Comparison of ENCODE assay signal across 8 mouse cellular contexts in the genomic region with DNA sequence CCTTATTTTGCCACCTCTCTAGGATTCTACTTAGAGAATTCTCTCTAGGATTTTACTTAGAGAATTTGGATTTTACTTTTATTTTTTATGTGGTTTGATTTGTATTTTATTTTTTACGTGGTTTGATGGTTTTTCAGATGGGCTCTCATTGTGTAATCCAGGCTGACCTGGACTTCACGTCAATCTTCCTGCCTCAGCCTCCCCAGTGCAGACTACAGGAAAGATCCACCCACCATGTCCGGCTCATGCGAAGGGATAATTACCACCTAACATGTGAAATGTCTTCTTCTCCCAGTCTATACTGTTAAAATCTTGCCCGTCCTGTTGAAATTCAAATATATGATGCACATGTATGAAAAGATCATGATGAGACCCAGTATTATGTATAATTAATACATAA. TPM values are rescaled to one million over a fixed set of nuclear protein-coding genes. Genes with fewer than 3 reads are reported as not detected.
DNase-seq lines count a peak whose midpoint lies in the region; ATAC-seq and TF ChIP-seq lines count a peak whose summit lies in the region.

No protein-coding gene starts in this region.

- 78% methylated on average over 5 of the region's 5 CpGs for WGBS in lung, embryonic 14.5 days
- WGBS in forebrain, embryonic 12.5 days, result 83% methylated on average over 5 of the region's 5 CpGs
- 88% methylated on average over 5 of the region's 5 CpGs for WGBS in limb, embryonic 14.5 days
- 81% methylated on average over 5 of the region's 5 CpGs for WGBS in stomach, embryonic 14.5 days

- H3K36me3 ChIP-seq in lung, embryonic 14.5 days (ENCODE audit: insufficient read depth), result peaks cover 3% of the 10 kb centered on the region; the same call in 1 of the 2 replicates
- 0 out of 2 replicates have a peak, but pooled peaks cover 10% of the 10 kb centered on the region for H3K36me3 ChIP-seq in forebrain, embryonic 12.5 days (replicated peaks)
- no peaks in the 10 kb centered on the region for H3K36me3 ChIP-seq in limb, embryonic 14.5 days (ENCODE audit: control insufficient read depth, insufficient read depth, low read length)
- no peaks in the 10 kb centered on the region for H3K36me3 ChIP-seq in stomach, embryonic 14.5 days (ENCODE audit: control insufficient read depth, insufficient read depth, low read length)

- no peak for DNase-seq in lung, embryonic 14.5 days
- no peak for DNase-seq in lung, postnatal 10 days
- no peak for DNase-seq in limb, embryonic 14.5 days (ENCODE audit: low spot score)
- no peak for DNase-seq in layer of hippocampus, postnatal 36 days
- DNase-seq in adrenal gland, postnatal 14 days, result no peak
- no peak for DNase-seq in frontal cortex, postnatal 25 days (ENCODE audit: low spot score in 2 of 2)

- H3K27me3 ChIP-seq in lung, embryonic 14.5 days (ENCODE audit: insufficient read depth, low read length), result no peaks in the 10 kb centered on the region
- 0 out of 2 replicates have a peak, but pooled peaks cover 3% of the 10 kb centered on the region for H3K27me3 ChIP-seq in forebrain, embryonic 12.5 days
- H3K27me3 ChIP-seq in limb, embryonic 14.5 days (ENCODE audit: control insufficient read depth, insufficient read depth, low read length), result no peaks in the 10 kb centered on the region
- no peaks in the 10 kb centered on the region for H3K27me3 ChIP-seq in stomach, embryonic 14.5 days (ENCODE audit: control insufficient read depth, insufficient read depth, low read length)

- H3K4me2 ChIP-seq in lung, embryonic 14.5 days, result peak overlapping the region; percentile 76
- peak overlapping the region; percentile 82 for H3K4me2 ChIP-seq in forebrain, embryonic 12.5 days
- H3K4me2 ChIP-seq in limb, embryonic 14.5 days (replicated peaks; ENCODE audit: low read depth, low read length, severe bottlenecking), result peak overlapping the region; percentile 85
- H3K4me2 ChIP-seq in stomach, embryonic 14.5 days (replicated peaks; ENCODE audit: low read depth, low read length), result peak overlapping the region; percentile 79

- no peak for ATAC-seq in lung, embryonic 14.5 days (ENCODE audit: insufficient read depth)
- ATAC-seq in forebrain, embryonic 12.5 days (ENCODE audit: low FRiP score), result no peak
- ATAC-seq in limb, embryonic 14.5 days (ENCODE audit: low FRiP score, low read depth), result no peak
- no peak for ATAC-seq in stomach, embryonic 14.5 days (ENCODE audit: insufficient number of reproducible peaks, insufficient read depth, low FRiP score, low read depth)

- H3K27ac ChIP-seq in lung, embryonic 14.5 days (ENCODE audit: low read depth), result no peak overlapping the region
- H3K27ac ChIP-seq in forebrain, embryonic 12.5 days, result no peak overlapping the region
- no peak overlapping the region for H3K27ac ChIP-seq in limb, embryonic 14.5 days (replicated peaks; ENCODE audit: low read depth, low read length)
- H3K27ac ChIP-seq in stomach, embryonic 14.5 days (ENCODE audit: low read length), result no peak overlapping the region

- no peaks in the 10 kb centered on the region for H3K9me3 ChIP-seq in lung, embryonic 14.5 days (ENCODE audit: low read depth, low read length)
- H3K9me3 ChIP-seq in forebrain, embryonic 12.5 days, result 0 out of 2 replicates have a peak, but pooled peaks cover 5% of the 10 kb centered on the region
- H3K9me3 ChIP-seq in limb, embryonic 14.5 days (ENCODE audit: control insufficient read depth, low read length), result peaks cover 4% of the 10 kb centered on the region; the same call in 1 of the 2 replicates
- H3K9me3 ChIP-seq in stomach, embryonic 14.5 days (ENCODE audit: control insufficient read depth, low read depth, low read length), result 0 out of 2 replicates have a peak, but pooled peaks cover 10% of the 10 kb centered on the region

- H3K4me3 ChIP-seq in lung, embryonic 14.5 days (ENCODE audit: low read depth, low read length), result peak overlapping the region; percentile 93
- H3K4me3 ChIP-seq in forebrain, embryonic 12.5 days (replicated peaks), result peak overlapping the region; percentile 97
- peak overlapping the region; percentile 96; the same call in 1 of the 2 replicates for H3K4me3 ChIP-seq in limb, embryonic 14.5 days (replicated peaks; ENCODE audit: low read length)
- 0 out of 2 replicates have a peak overlapping the region, but pooled peaks have one; percentile 94 for H3K4me3 ChIP-seq in stomach, embryonic 14.5 days (ENCODE audit: low read depth, low read length)

- TF ChIP-seq POLR2A in limb, embryonic 14.5 days (IDR thresholded peaks at IDR 0.05; ENCODE audit: borderline replicate concordance, extremely low read depth, insufficient read depth, insufficient read length), result no peak

- H3K9ac ChIP-seq in lung, embryonic 14.5 days, result no peak overlapping the region
- H3K9ac ChIP-seq in forebrain, embryonic 12.5 days, result no peak overlapping the region
- H3K9ac ChIP-seq in limb, embryonic 14.5 days (ENCODE audit: low read depth, low read length, severe bottlenecking), result no peak overlapping the region
- no peak overlapping the region for H3K9ac ChIP-seq in stomach, embryonic 14.5 days (replicated peaks; ENCODE audit: low read depth, low read length)

- TF ChIP-seq CTCF in lung, embryonic 14.5 days (IDR thresholded peaks at IDR 0.05; ENCODE audit: low read depth), result no peak

- no peaks in the 10 kb centered on the region for H3K4me1 ChIP-seq in lung, embryonic 14.5 days (ENCODE audit: insufficient read depth)
- peaks cover 13% of the 10 kb centered on the region for H3K4me1 ChIP-seq in forebrain, embryonic 12.5 days
- H3K4me1 ChIP-seq in limb, embryonic 14.5 days (ENCODE audit: control insufficient read depth, insufficient read depth, low read length), result peaks cover 11% of the 10 kb centered on the region; the same call in 1 of the 2 replicates
- H3K4me1 ChIP-seq in stomach, embryonic 14.5 days (ENCODE audit: control insufficient read depth, insufficient read depth, low read length), result peaks cover 3% of the 10 kb centered on the region; the same call in 1 of the 2 replicates

RNA-seq across cellular contexts. Expression of a gene that starts 2.2 kb away (rescaled TPM):
- 39.6 and 40.5 TPM in 2 replicates for polyA plus RNA-seq in lung, embryonic 14.5 days (2014; fragmentation: Nextera tagmentation; extraction: Ambion mirVana)
- 22.5 and 27.9 TPM in 2 replicates for polyA plus RNA-seq in forebrain, embryonic 12.5 days (2016; fragmentation: Nextera tagmentation; extraction: Ambion mirVana)
- 25.6 and 26.5 TPM in 2 replicates for polyA plus RNA-seq in limb, embryonic 14.5 days (2012; rRNA removed)
- 23.1 and 30.4 TPM in 2 replicates for polyA plus RNA-seq in limb, embryonic 14.5 days (2014; fragmentation: Nextera tagmentation; extraction: Ambion mirVana)
- 38.1 and 38.6 TPM in 2 replicates for polyA plus RNA-seq in stomach, embryonic 14.5 days (2014; fragmentation: Nextera tagmentation; extraction: Ambion mirVana)
- 10 to 100 TPM; 60.6 to 61.1 TPM for total RNA-seq in layer of hippocampus, postnatal 36 days (2021)
- total RNA-seq in adrenal gland, postnatal 14 days (2021), result 95.8 and 154 TPM in 2 replicates
